Mouse (Mus musculus) kidney, postnatal 4 days (tissue): ENCODE measurements at regions not wholly inside any gene's neighbourhood (a gene's known extent, or its start where the extent isn't known, plus 50 kb on each side); places are given as distances from the start of the nearest gene placed in this dataset.

Source experiments
- DNase-seq, 2 experiments: peaks; one replicate each; pipeline ENCODE4 v3.0.0; 2021; ENCODE audit warnings: mixed read lengths in 2 of 2

- DNase-seq = no peak
Observed at GRCm38 (mm10) chr3:146337429-146337828, 67.0 kb upstream of the Ssx2ip start.

- peak; percentile 19 to 38 for DNase-seq
Observed at GRCm38 (mm10) chr3:146337861-146338281, 66.6 kb upstream of the Ssx2ip start.

GRCm38 (mm10) chr3:146338445-146338844 is 66.0 kb upstream of the Ssx2ip start:
- no peak for DNase-seq

GRCm38 (mm10) chr3:146340316-146341055 is 64.0 kb upstream of the Ssx2ip start:
- DNase-seq = no peak

DNA sequence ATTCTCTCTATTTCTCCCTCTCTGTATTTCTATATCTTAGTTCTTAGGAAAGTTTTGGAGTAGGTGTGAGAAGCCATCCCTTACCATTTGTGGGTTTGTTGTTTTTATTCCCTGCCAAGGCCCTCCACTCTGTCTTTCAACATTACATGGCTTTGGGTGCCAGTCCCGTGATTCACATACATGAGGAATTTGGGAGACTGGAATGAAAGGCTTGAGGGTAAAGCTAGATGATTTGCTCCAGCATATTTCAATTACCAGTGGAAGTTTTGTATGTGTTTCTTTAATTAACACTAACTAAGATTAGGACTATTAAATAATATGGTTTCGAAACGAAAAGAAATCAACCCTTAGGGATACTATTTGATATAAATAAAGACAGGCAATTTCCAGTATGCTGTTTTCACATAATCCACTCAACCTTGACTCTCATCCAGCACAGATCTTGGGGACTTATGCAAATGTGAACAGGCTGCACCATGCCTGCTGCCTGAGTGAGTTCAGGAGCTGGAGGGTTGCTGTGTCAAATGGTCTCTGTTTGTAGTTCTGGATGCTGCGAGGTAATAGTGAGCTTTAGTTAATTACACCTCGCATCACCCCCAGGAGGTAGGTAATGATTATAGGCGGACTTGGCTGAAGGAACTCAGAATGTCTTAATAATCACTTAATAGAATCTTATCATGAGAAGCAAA is 62.6 kb upstream of the Ssx2ip start:
- no peak for DNase-seq

GRCm38 (mm10) chr3:146342727-146343126 is 61.7 kb upstream of the Ssx2ip start:
- DNase-seq = no peak

DNA sequence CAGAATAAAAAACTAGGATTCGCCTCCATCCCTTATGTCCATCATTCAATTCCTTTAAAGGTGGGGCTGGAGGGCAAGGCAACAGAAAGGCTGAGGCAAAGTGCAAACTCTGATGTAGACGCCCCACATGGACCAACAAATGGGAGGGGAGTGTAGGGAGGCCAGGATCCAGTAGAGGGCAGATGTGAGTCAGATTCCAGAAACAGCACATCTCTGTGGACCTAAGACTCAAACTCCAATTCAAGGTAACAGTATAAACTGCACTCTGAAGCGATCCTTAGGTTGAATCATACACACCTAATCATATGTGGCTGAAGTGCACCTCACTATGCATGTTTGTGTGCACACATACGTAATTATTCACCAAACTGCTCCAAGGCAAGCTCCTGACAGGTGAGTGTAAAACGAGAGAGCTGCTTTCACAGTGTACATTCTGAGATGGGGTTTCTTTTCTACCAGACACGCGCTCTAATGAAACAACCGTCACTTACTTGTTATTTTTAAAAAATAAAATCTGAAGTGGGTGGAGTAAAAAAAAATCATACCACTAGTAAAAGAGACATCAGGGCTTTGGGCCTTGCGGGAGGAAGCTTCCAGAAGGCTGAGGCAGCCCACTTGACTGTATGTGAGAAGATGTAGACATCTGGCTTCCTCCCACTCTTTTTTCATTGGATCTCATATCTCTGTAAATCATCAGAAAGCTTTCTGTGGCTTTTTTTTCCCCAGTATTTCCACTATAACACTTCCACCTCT is 60.6 kb upstream of the Ssx2ip start:
- peak; percentile 79 to 82 for DNase-seq

DNA sequence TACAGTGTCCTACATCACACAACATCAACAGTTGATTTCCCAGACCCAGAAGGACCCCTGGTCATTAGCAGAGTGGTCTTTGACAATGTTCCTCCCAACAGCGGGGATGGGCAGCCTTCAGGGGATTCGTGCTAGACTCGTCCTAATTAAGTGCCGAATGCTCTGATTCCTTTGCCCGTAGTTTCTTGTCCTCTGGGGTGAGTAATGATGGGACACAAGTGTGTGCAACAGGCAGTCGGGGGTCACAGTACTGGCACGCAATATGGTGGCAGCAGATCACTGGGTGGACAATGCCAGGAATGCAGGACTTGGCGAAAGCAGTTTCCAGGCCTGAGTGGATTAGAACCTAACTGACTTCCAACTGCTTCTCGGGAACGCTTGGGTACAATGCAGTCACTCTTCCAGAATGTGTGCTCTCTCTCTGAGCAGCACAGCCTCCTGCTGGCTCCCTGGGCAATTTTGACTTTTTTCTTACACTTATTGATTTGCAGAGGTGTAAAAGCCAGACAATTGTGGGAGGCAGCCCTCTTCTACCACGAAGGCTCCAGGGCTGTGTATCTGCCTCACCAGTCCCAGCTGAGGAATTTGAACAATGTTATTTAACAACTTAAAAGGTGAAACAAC is 59.9 kb upstream of the Ssx2ip start:
- DNase-seq = no peak

GRCm38 (mm10) chr3:146345308-146345780 is 59.1 kb upstream of the Ssx2ip start:
- peak; percentile 75 to 81 for DNase-seq

DNA sequence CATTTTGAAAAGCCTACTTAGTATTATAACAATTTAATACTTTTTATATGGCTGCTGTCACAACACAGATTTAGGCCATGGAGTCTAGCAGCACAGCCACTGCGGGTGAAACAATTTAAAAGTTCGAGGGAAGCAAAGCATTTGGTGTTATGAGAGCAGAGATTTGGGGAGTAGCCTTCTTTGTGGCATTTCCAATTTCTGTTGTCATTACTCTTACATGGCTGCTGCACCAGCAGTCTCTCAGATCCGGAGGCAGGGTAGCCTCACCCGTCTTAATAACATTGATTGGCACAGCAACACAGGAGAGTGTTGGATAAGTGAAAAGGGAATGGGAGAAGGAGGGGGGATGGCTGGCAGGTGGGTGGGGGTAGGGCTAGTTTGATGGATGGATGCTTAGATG is 58.5 kb upstream of the Ssx2ip start:
- no peak for DNase-seq

DNA sequence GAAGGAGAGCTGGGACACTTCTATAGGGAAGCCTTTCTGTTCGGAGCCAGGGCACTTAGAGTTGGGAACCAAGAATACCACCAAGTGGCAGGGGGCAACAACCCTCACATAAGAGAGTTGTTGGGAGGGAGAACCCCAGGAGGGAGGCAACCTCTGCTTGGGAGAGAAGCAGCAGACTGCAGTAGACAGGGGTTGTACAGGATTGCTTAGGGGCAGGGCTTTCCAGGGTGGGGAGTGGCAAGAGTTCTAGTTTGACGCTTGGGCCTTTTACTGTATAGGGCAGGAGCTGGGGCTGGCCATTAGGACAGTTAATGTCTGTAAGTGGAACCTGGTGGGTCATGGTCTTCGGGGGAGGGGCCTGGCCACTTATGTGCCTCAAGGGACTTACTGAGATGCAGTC is 57.1 kb upstream of the Ssx2ip start:
- no peak for DNase-seq

- DNase-seq = no peak
Observed at GRCm38 (mm10) chr3:146348921-146349320, 55.5 kb upstream of the Ssx2ip start.

- no peak for DNase-seq
Observed at GRCm38 (mm10) chr3:146349393-146349792, 55.0 kb upstream of the Ssx2ip start.

DNA sequence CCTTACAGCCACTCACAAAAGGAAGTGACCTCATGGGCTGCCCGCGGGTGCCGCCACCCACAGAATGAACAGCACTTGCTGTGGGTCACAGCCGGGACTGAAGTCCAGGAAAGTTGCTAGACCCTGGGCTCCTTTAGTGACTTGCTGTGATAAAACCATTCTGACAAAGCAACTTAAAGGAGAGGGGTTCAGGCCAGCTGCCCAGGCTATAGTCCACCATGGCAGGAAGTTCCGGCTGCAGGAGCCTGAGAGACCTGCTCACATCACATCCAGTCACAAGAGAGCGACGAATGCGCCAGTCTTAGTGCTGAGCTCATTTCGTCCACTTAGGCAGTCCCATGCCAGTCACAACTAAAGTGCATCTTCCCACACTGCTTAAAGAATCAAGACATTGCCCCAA is 54.3 kb upstream of the Ssx2ip start:
- no peak for DNase-seq

- no peak for DNase-seq
Observed at GRCm38 (mm10) chr3:146351468-146351867, 53.0 kb upstream of the Ssx2ip start.

DNA sequence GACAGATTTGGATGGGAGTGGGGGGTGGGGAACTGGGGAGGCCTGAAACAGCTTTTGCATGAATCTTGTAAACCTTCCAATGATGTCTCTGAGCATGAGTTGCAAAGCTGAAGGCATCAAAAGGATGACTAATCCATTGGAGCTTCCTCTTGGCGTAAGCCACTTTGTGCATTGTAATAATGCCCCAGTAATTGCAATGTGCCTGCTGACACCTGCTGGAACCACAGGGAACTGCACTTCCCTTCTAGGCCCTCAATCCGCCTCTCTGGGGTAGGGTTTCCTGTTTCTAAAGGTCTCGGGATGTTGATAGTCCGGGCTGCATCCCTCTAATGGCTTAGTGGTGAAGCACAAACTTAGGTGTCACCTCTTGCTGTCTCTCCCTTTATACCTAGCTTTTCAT is 52.3 kb upstream of the Ssx2ip start:
- DNase-seq = peak; percentile 37 to 40

- DNase-seq = no peak
Observed at GRCm38 (mm10) chr3:146353961-146354360, 50.5 kb upstream of the Ssx2ip start.
